Mouse (Mus musculus) embryonic facial prominence, embryonic 11.5 days (tissue): ENCODE data around the gene Hist1h2bp. TPM values are rescaled to one million over a fixed set of nuclear protein-coding genes. Genes with fewer than 3 reads are reported as not detected.
"Not testable (repeated sequence)": the region's sequence is repeated elsewhere in the genome, so short reads cannot be mapped to it uniquely, and the experiment has no call there.

Experiments
- ATAC-seq: fragments of 200-750 bp; cut with Nextera tagmentation; replicated peaks from 2 replicates; pipeline ENCODE4 v1.8.0; 2017; ENCODE audit warnings: low read depth; ENCODE audit not compliant: insufficient number of reproducible peaks, low FRiP score, low TSS enrichment
- DNase-seq: peaks from one replicate; pipeline ENCODE4 v3.0.0-alpha.2; 2015; ENCODE audit warnings: low spot score
- H3K27ac ChIP-seq: fragments of 300-500 bp; sonication (generic); replicated peaks from 2 replicates; pipeline ENCODE4 v1.5.1; 2014; ENCODE audit warnings: mild to moderate bottlenecking, low read depth, low read length, control low read depth
- H3K27me3 ChIP-seq: fragments of 300-500 bp; sonication (generic); 2 replicates; pipeline ENCODE4 v1.6.1; 2014; ENCODE audit warnings: mild to moderate bottlenecking, low read length, moderate library complexity, mixed read lengths; ENCODE audit not compliant: control insufficient read depth, insufficient read depth
- H3K36me3 ChIP-seq: fragments of 300-500 bp; sonication (generic); replicated peaks from 2 replicates; pipeline ENCODE4 v1.6.1; 2014; ENCODE audit warnings: low read depth, mild to moderate bottlenecking, low read length, moderate library complexity, mixed read lengths; ENCODE audit not compliant: control insufficient read depth, insufficient read depth
- H3K4me1 ChIP-seq: fragments of 300-500 bp; sonication (generic); 2 replicates; pipeline ENCODE4 v1.6.1; 2014; ENCODE audit warnings: low read length, mixed read lengths; ENCODE audit not compliant: control insufficient read depth, insufficient read depth
- H3K4me2 ChIP-seq: fragments of 300-500 bp; sonication (generic); 2 replicates; pipeline ENCODE4 v1.6.1; 2014; ENCODE audit warnings: low read depth, mild to moderate bottlenecking, control low read depth, low read length, moderate library complexity
- H3K4me3 ChIP-seq: fragments of 300-500 bp; sonication (generic); 2 replicates; pipeline ENCODE4 v1.5.1; 2014; ENCODE audit warnings: low read depth, low read length, control low read depth
- H3K9ac ChIP-seq: fragments of 300-500 bp; sonication (generic); replicated peaks from 2 replicates; pipeline ENCODE4 v1.6.1; 2014; ENCODE audit warnings: mild to moderate bottlenecking, control low read depth, low read length
- H3K9me3 ChIP-seq: fragments of 300-500 bp; sonication (generic); replicated peaks from 2 replicates; pipeline ENCODE4 v1.6.1; 2016; ENCODE audit warnings: mild to moderate bottlenecking, low read length, inconsistent platforms, mixed read lengths; ENCODE audit not compliant: control insufficient read depth
- WGBS: fragments of 180-500 bp; shearing (Covaris S2); extraction: QIAGEN DNeasy Blood & Tissue Kit; methylation state at CpG from one replicate; pipeline ENCODE4 v1.1.7; 2014; 5-methylcytosine and 5-hydroxymethylcytosine counted together
- polyA plus RNA-seq: library from polyadenylated mRNA; unstranded; fragments of >200 nt; fragmentation: Nextera tagmentation; extraction: Ambion mirVana; gene quantifications from 2 replicates; pipeline ENCODE4 v1.2.1, GENCODE M21; 2014

Hist1h2bp gene
- polyA plus RNA-seq, 1 experiment from 2014 or later: 3.1 TPM

GRCm38 (mm10) chr13:21811539-21811938 is 24.3 kb downstream of the Hist1h2bp start, which contains the start of gene Hist1h4m:
Hist1h4m (plus strand) TSS chr13:21811746.
- 0 out of 2 replicates have a peak within 1 kb of the TSS, but pooled peaks have one; percentile 10 for H3K4me3 ChIP-seq
- peak; percentile 35; the same call in 1 of the 2 replicates for ATAC-seq
- H3K9me3 ChIP-seq, DNase-seq, H3K4me2 ChIP-seq, H3K9ac ChIP-seq, H3K4me1 ChIP-seq, H3K36me3 ChIP-seq, H3K27me3 ChIP-seq: not testable (repeated sequence)
- peak within 1 kb of the TSS; percentile 56; the same call in 1 of the 2 replicates for H3K27ac ChIP-seq
- WGBS: no CpG with 5 or more reads among the region's 24 CpGs

GRCm38 (mm10) chr13:21812092-21812491 is 24.8 kb downstream of the Hist1h2bp start:
- not testable (repeated sequence) for H3K9me3 ChIP-seq, H3K9ac ChIP-seq, H3K4me2 ChIP-seq, H3K4me1 ChIP-seq, DNase-seq, H3K36me3 ChIP-seq, H3K27me3 ChIP-seq
- 0% methylated on average over 12 of the region's 14 CpGs for WGBS
- peak; percentile 66 for ATAC-seq
- H3K27ac ChIP-seq: peak overlapping the region; percentile 56; the same call in 1 of the 2 replicates
- H3K4me3 ChIP-seq: 0 out of 2 replicates have a peak overlapping the region, but pooled peaks have one; percentile 10

DNA sequence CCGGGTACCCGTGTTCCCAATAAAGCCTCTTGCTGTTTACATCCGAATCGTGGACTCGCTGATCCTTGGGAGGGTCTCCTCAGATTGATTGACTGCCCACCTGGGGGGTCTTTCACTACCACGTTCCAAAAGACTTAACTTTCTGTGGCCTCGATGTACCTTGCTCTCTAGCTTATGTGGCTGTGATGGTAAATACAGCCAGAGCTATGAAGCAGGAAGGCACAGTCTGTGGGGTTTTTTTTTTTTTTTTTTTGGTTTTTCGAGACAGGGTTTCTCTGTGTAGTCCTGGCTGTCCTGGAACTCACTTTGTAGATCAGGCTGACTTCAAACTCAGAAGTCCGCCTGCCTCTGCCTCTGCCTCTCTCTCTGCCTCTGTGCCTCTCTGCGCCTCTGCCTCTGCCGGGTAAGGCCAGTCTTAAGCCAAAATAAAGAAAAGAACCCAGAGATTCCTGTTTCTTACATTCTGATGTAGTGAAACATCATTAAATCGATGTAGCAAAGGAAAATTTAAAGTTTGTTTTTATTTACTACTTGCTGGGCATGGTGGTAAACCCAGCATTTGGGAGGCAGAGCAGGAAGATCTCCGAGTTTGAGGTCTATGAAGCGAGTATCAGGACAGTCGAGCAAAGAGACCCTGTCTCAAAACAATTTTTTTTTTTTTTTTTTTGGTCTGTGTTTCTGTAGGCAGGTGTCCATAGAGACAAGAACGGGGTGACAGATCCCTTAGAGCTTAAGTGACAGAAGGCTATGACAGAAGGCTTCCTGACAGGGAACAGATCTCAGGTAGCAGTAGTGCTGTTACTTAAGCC is 33.0 kb downstream of the Hist1h2bp start:
- WGBS: 81% methylated on average over 6 of the region's 16 CpGs
- not testable (repeated sequence) for DNase-seq, H3K9me3 ChIP-seq, H3K4me1 ChIP-seq, H3K4me2 ChIP-seq, H3K27me3 ChIP-seq, ATAC-seq, H3K9ac ChIP-seq, H3K27ac ChIP-seq, H3K4me3 ChIP-seq, H3K36me3 ChIP-seq

DNA sequence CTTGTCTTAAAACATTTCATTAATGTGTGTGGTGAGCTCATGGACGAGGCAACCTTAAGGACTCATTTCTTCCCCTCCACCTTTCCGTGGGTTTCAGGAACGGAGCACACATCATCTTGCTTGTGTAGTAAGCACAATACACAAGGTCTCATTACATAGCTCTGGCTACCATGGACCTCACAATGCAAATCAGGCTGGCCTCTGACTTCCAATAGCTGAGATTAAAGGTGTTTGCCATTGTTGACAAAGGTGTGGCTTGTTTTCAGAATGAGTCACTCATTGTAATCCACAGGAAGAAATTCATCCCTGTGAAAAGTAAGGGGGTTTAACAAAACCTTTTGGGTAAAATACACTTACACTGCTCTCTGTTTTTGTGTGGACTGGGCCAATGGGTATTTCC is 41.2 kb downstream of the Hist1h2bp start:
- Histone ChIP-seq H3K4me3 (no peak overlapping the region), H3K9ac (no peak overlapping the region), H3K27me3 (no peaks in the 10 kb centered on the region), H3K36me3 (no peaks in the 10 kb centered on the region), H3K4me2 (no peak overlapping the region), H3K4me1 (no peaks in the 10 kb centered on the region), H3K27ac (no peak overlapping the region), H3K9me3 (no peaks in the 10 kb centered on the region)
- DNase-seq: no peak
- 85% methylated on average over 3 of the region's 3 CpGs for WGBS
- no peak for ATAC-seq

GRCm38 (mm10) chr13:21830344-21830743 is 43.1 kb downstream of the Hist1h2bp start:
- Histone ChIP-seq H3K4me3 (no peak overlapping the region), H3K27ac (0 out of 2 replicates have a peak overlapping the region, but pooled peaks have one; percentile 31), H3K9ac (no peak overlapping the region), H3K36me3 (no peaks in the 10 kb centered on the region), H3K4me2 (no peak overlapping the region), H3K9me3 (no peaks in the 10 kb centered on the region), H3K4me1 (no peaks in the 10 kb centered on the region), H3K27me3 (no peaks in the 10 kb centered on the region)
- no peak for ATAC-seq
- DNase-seq: no peak
- 88% methylated on average over 10 of the region's 10 CpGs for WGBS

DNA sequence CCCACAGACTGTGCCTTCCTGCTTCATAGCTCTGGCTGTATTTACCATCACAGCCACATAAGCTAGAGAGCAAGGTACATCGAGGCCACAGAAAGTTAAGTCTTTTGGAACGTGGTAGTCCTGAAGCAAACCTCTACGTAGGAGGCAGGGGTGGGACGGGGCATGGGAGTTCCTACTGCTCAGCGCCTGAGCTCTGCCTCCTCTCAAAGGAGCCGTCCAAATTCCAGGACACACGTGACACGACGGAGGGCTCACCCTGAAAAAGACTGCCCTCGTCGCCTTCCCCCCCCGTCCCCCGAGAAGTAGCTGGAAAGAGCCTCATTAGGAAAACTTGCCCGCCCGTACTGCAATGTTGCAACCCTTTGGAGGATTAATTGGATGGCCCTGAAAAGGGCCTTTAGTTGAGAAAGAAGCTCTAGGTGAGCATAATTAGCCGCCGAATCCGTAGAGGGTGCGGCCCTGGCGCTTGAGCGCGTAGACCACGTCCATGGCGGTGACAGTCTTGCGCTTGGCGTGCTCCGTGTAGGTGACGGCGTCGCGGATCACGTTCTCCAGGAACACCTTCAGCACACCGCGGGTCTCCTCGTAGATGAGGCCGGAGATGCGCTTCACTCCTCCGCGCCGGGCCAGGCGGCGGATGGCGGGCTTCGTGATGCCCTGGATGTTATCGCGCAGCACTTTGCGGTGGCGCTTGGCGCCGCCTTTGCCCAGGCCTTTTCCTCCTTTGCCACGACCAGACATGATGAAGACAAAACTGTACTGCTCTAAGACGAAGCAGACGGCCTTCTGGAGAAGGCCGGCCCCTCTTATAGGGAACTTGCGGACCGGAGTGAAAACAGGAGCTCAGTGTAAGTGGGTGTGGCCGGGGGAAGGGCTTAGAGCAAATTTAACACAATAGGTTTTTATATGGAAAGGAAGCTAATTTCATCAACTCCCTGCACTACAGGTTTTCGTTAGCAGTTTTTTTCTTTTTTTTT is 44.4 kb downstream of the Hist1h2bp start, which contains the start of gene Hist1h4n:
Hist1h4n (minus strand) TSS at position 779 of the 977 bp plus-strand sequence.
- WGBS: under 1% methylated on average over 20 of the region's 58 CpGs

DNA sequence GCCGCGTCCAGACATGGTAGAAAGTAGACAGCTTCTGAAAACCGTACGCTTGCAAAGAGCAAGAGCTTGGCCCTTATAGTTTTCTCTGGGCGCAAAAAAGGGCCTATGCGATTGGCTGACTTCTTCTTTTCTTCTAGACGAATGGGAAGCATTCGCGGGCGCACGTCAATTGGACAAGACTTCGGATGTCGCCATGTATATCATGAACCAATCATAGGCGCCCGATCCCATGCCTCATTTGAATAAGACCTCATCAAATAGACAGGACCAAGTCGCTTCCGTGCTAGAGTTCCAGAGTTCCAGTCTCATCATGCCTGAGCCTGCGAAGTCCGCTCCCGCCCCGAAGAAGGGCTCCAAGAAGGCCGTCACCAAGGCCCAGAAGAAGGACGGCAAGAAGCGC is 46.2 kb downstream of the Hist1h2bp start, which contains the start of the genes Hist1h2ap and Hist1h2br:
Hist1h2ap (minus strand) TSS at position 47 of the 400 bp plus-strand sequence.
Hist1h2br (plus strand) TSS at position 283 of the 400 bp plus-strand sequence.
- not testable (repeated sequence) for H3K9me3 ChIP-seq, H3K4me1 ChIP-seq, H3K9ac ChIP-seq, DNase-seq, H3K4me3 ChIP-seq, H3K36me3 ChIP-seq, H3K27ac ChIP-seq, H3K4me2 ChIP-seq, H3K27me3 ChIP-seq
- WGBS: no CpG with 5 or more reads among the region's 24 CpGs
- peak; percentile 94 for ATAC-seq

More for the DNA sequence above, 44.4 kb downstream of the Hist1h2bp start, which contains the start of gene Hist1h4n:
- not testable (repeated sequence) for H3K4me2 ChIP-seq, H3K9me3 ChIP-seq, DNase-seq, H3K27me3 ChIP-seq, H3K36me3 ChIP-seq, H3K9ac ChIP-seq, H3K4me1 ChIP-seq, H3K27ac ChIP-seq, H3K4me3 ChIP-seq
- peak; percentile 87 for ATAC-seq
